Mouse (Mus musculus) embryonic facial prominence, embryonic 10.5 days (tissue): ENCODE results near the gene Prelid3b. TPM values are rescaled to one million over a fixed set of nuclear protein-coding genes. Genes with fewer than 3 reads are reported as not detected.

Experiments used
- polyA plus RNA-seq: library from polyadenylated mRNA; unstranded; fragments of >200 nt; fragmentation: Nextera tagmentation; extraction: Ambion mirVana; gene quantifications from 2 replicates; pipeline ENCODE4 v1.2.1, GENCODE M21; 2016

Prelid3b gene
- polyA plus RNA-seq, 1 experiment from 2014 or later = 121 TPM

Other genes with a start within 250 kb of the Prelid3b start
- gene Gnas, start 188.8 kb downstream of the Prelid3b start, polyA plus RNA-seq = 1,270 and 1,303 TPM in 2 replicates
- 11.9 and 14.6 TPM in 2 replicates for gene Gm20721, start 126.4 kb downstream of the Prelid3b start, polyA plus RNA-seq
- gene Nelfcd, start 57.3 kb downstream of the Prelid3b start, polyA plus RNA-seq = 195 and 208 TPM in 2 replicates
- gene Ctsz, start 34.0 kb downstream of the Prelid3b start, polyA plus RNA-seq = 92.6 and 95.4 TPM in 2 replicates
- 4.3 and 5.2 TPM in 2 replicates for gene Tubb1, start 22.4 kb downstream of the Prelid3b start, polyA plus RNA-seq
- gene Atp5e, start 9.0 kb downstream of the Prelid3b start, polyA plus RNA-seq = 555 and 612 TPM in 2 replicates
- gene Zfp831, start 170.5 kb upstream of the Prelid3b start, polyA plus RNA-seq = not detected in 2 replicates